ENCODE assay signal across 9 mouse cellular contexts in the genomic region with DNA sequence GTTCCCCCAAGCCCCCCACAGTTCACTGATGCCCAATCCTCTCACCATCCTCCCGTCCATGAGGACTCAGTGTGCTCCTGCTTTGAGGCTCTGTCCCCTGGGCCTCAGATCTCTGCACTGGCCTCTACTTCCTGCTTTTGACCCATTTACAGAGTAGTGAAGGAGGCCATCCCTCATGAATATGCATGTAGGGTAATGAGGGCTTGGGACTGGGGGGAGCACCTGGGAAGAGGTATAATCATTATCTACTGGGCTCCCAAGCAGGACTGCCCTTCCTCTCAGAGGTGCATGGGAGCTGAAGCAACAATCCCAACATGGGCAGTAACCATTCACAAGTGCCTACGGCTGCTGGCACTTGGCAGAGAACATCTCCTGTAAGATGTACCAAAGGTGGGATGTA. TPM values are rescaled to one million over a fixed set of nuclear protein-coding genes. Genes with fewer than 3 reads are reported as not detected.
DNase-seq lines count a peak whose midpoint lies in the region; ATAC-seq and TF ChIP-seq lines count a peak whose summit lies in the region.
"Had no signal": no experiment of that assay in that cellular context is flagged by ENCODE, and none has a peak within 500 bp of the region (broad histone marks: within the 10 kb centered on the region; RNA-seq: fewer than 3 reads in every experiment).

A gene (minus strand): TSS at position 101 of the 400 bp plus-strand sequence.

- no peaks in the 10 kb centered on the region for H3K36me3 ChIP-seq in lung, embryonic 15.5 days
- H3K36me3 ChIP-seq in forebrain, embryonic 13.5 days (ENCODE audit: poor library complexity, severe bottlenecking), result no peaks in the 10 kb centered on the region
- no peaks in the 10 kb centered on the region for H3K36me3 ChIP-seq in hindbrain, postnatal 0 days (ENCODE audit: insufficient read depth, low read length)
- no peaks in the 10 kb centered on the region for H3K36me3 ChIP-seq in neural tube, embryonic 13.5 days

- H3K4me3 ChIP-seq in lung, embryonic 15.5 days, result no peak within 1 kb of the TSS
- H3K4me3 ChIP-seq in forebrain, embryonic 13.5 days, result no peak within 1 kb of the TSS
- no peak within 1 kb of the TSS for H3K4me3 ChIP-seq in hindbrain, postnatal 0 days (ENCODE audit: low read length)
- H3K4me3 ChIP-seq in neural tube, embryonic 13.5 days, result no peak within 1 kb of the TSS

- no peak for TF ChIP-seq CTCF in hindbrain, postnatal 0 days (IDR thresholded peaks at IDR 0.05; ENCODE audit: low read depth)

- intact Hi-C loops in left cerebral cortex, postnatal 14 days (cut with DNase I), result no loop called here

- H3K4me1 ChIP-seq in lung, embryonic 15.5 days, result peaks cover 14% of the 10 kb centered on the region
- H3K4me1 ChIP-seq in forebrain, embryonic 13.5 days, result peaks cover 7% of the 10 kb centered on the region
- peaks cover 6% of the 10 kb centered on the region; the same call in 1 of the 2 replicates for H3K4me1 ChIP-seq in hindbrain, postnatal 0 days (ENCODE audit: insufficient read depth, low read length)
- H3K4me1 ChIP-seq in neural tube, embryonic 13.5 days (replicated peaks), result peaks cover 13% of the 10 kb centered on the region

- no peak within 1 kb of the TSS for H3K27ac ChIP-seq in lung, embryonic 15.5 days
- no peak within 1 kb of the TSS for H3K27ac ChIP-seq in forebrain, embryonic 13.5 days
- no peak within 1 kb of the TSS for H3K27ac ChIP-seq in hindbrain, postnatal 0 days
- no peak within 1 kb of the TSS for H3K27ac ChIP-seq in neural tube, embryonic 13.5 days (replicated peaks)

- H3K4me2 ChIP-seq in lung, embryonic 15.5 days, result no peak within 1 kb of the TSS
- H3K4me2 ChIP-seq in forebrain, embryonic 13.5 days, result no peak within 1 kb of the TSS
- H3K4me2 ChIP-seq in hindbrain, postnatal 0 days (ENCODE audit: low read depth, low read length), result no peak within 1 kb of the TSS
- H3K4me2 ChIP-seq in neural tube, embryonic 13.5 days, result no peak within 1 kb of the TSS

- no peak for DNase-seq in lung, postnatal 25 days (ENCODE audit: low spot score)
- DNase-seq in hindbrain, postnatal 0 days (ENCODE audit: low spot score), result no peak
- no peak for DNase-seq in adrenal gland, postnatal 14 days
- no peak for DNase-seq in embryo, embryonic 10.5 days (ENCODE audit: low spot score)
- DNase-seq in left cerebral cortex, postnatal 14 days (ENCODE audit: low spot score in 2 of 2), result no peak
- DNase-seq: thymus, postnatal 25 days had no signal

- H3K9me3 ChIP-seq in lung, embryonic 15.5 days, result no peaks in the 10 kb centered on the region
- H3K9me3 ChIP-seq in forebrain, embryonic 13.5 days (replicated peaks), result no peaks in the 10 kb centered on the region
- H3K9me3 ChIP-seq in hindbrain, postnatal 0 days (ENCODE audit: low read length), result no peaks in the 10 kb centered on the region
- no peaks in the 10 kb centered on the region for H3K9me3 ChIP-seq in neural tube, embryonic 13.5 days

- ATAC-seq in lung, embryonic 15.5 days (ENCODE audit: borderline replicate concordance, extremely low read depth, low FRiP score, low TSS enrichment), result no peak
- ATAC-seq in forebrain, embryonic 13.5 days, result no peak
- no peak for ATAC-seq in hindbrain, postnatal 0 days
- ATAC-seq in neural tube, embryonic 13.5 days (ENCODE audit: low read depth), result no peak

- peaks cover 37% of the 10 kb centered on the region for H3K27me3 ChIP-seq in lung, embryonic 15.5 days
- no peaks in the 10 kb centered on the region for H3K27me3 ChIP-seq in forebrain, embryonic 13.5 days
- H3K27me3 ChIP-seq in hindbrain, postnatal 0 days (ENCODE audit: insufficient read depth, low read length), result no peaks in the 10 kb centered on the region
- H3K27me3 ChIP-seq in neural tube, embryonic 13.5 days, result peaks cover 12% of the 10 kb centered on the region

- 55% methylated on average over 2 of the region's 2 CpGs for WGBS in lung, embryonic 15.5 days
- WGBS in forebrain, embryonic 13.5 days, result 60% methylated on average over 2 of the region's 2 CpGs
- 77% methylated on average over 2 of the region's 2 CpGs for WGBS in hindbrain, postnatal 0 days
- WGBS in neural tube, embryonic 13.5 days, result 74% methylated on average over 2 of the region's 2 CpGs

- H3K9ac ChIP-seq in lung, embryonic 15.5 days, result no peak within 1 kb of the TSS
- H3K9ac ChIP-seq in forebrain, embryonic 13.5 days, result no peak within 1 kb of the TSS
- H3K9ac ChIP-seq in hindbrain, postnatal 0 days (replicated peaks; ENCODE audit: low read length), result no peak within 1 kb of the TSS
- H3K9ac ChIP-seq in neural tube, embryonic 13.5 days, result no peak within 1 kb of the TSS

RNA-seq across cellular contexts. Expression of the gene that starts here (rescaled TPM):
- 19.0 and 20.0 TPM in 2 replicates for polyA plus RNA-seq in lung, embryonic 15.5 days (2015; fragmentation: Nextera tagmentation; extraction: Ambion mirVana)
- polyA plus RNA-seq in forebrain, embryonic 13.5 days (2015; fragmentation: Nextera tagmentation; extraction: Ambion mirVana), result 101 and 107 TPM in 2 replicates
- 17.1 and 18.7 TPM in 2 replicates for total RNA-seq in hindbrain, postnatal 0 days (2014; rRNA removed)
- polyA plus RNA-seq in hindbrain, postnatal 0 days (2015; fragmentation: Nextera tagmentation; extraction: Ambion mirVana), result 17.8 and 19.2 TPM in 2 replicates
- polyA plus RNA-seq in neural tube, embryonic 13.5 days (2015; fragmentation: Nextera tagmentation; extraction: Ambion mirVana), result 53.5 and 60.1 TPM in 2 replicates
- 0.98 and 2.2 TPM in 2 replicates for total RNA-seq in adrenal gland, postnatal 14 days (2021)
- total RNA-seq in left cerebral cortex, postnatal 14 days (2021), result 1 to 10 TPM; 3.5 to 3.8 TPM
